Mouse (Mus musculus): ENCODE results near the gene A630001G21Rik. TPM values are rescaled to one million over a fixed set of nuclear protein-coding genes. Genes with fewer than 3 reads are reported as not detected.
"Not testable (repeated sequence)": the region's sequence is repeated elsewhere in the genome, so short reads cannot be mapped to it uniquely, and the experiment has no call there.

The A630001G21Rik gene
- 18.0 and 20.3 TPM in 2 replicates for polyA plus RNA-seq (2015; fragmentation: Nextera tagmentation; extraction: Ambion mirVana)

- no peak for DNase-seq (ENCODE audit: low spot score)
Observed at GRCm38 (mm10) chr1:85778436-85778835, at the start of gene A630001G21Rik. Gene A630001G21Rik, minus strand, starts transcription at chr1:85778643.

DNA sequence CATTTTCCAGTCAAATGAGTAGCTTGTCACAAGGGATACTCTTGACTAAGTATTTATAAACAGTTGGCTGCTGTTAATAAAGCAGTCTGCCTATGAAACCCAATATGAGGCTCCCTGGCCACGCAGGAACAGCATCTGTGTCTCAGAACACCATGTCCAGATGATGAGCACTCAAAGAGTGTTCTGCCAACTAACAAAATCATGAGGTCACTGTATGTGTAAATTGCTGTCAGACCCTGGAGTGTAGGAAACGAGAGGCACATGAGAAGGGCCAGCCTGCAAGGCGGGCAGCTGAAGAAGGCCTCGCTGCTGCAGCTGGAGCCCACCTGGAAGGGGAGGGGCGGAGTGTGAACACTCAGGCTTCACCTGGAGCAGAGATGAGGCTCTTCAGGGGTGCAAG, 48.7 kb upstream of the A630001G21Rik start:
- DNase-seq (ENCODE audit: low spot score) = no peak

DNA sequence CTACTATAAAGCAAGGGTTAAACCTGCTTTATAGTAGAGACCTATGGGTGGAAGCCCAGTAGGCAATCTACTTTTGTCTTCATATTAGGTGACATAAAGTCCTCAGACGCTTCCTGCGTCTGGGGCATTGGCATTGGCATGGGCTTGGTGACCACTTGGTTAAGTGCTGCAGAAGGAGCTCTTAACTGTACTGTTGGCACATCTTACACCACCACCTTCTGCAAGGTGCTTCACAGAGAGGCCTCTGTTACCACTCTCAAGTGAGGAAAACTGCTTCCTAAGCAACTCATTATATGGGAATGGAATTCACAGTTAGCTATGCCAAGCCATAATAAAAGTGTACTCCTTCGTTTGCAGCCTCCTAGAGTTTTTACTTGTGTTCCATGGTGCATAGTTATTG, 46.5 kb upstream of the A630001G21Rik start:
- no peak for DNase-seq (ENCODE audit: low spot score)

DNA sequence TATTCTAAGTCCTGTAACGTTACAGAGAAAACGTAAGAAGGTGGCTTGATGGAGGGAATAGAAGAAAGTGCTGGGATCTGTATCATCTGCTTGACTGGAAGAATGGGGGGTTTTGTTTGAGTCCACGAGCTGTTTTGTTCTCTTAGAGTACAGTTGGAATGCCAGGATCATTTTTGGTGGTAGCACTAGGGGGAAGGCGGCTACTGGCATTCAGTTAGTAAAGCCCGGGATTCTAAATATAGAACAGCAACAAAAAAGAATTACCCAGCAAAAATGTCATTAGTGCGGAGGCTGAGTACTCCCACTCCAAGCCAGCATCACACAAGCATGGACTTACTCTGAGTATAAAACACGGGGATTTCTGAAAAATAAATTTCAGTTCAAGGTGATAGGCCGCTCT, 43.8 kb upstream of the A630001G21Rik start:
- no peak for DNase-seq (ENCODE audit: low spot score)

DNA sequence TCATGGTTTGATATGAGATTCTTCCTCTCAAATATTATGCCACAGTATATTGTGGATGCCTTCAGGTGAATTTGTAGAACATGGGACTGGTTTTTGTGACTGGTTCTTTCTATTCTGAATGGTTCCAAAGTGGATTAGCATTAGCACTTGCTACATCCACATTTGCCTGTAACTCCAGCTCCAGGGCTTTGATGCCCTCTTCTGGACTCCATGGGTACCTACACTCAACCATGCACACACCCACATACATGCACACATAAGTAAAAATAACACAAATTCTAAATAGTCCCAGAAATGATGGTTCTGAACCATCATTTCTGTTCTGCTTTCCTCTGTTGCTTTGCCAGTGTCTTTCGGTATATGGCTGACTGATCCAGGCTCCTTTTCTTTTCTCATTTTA, 41.3 kb upstream of the A630001G21Rik start:
- DNase-seq (ENCODE audit: low spot score) = no peak

GRCm38 (mm10) chr1:85818121-85818520, 39.7 kb upstream of the A630001G21Rik start:
- DNase-seq (ENCODE audit: low spot score) = no peak

GRCm38 (mm10) chr1:85814213-85814612, 35.8 kb upstream of the A630001G21Rik start:
- not testable (repeated sequence) for DNase-seq (ENCODE audit: low spot score)

DNA sequence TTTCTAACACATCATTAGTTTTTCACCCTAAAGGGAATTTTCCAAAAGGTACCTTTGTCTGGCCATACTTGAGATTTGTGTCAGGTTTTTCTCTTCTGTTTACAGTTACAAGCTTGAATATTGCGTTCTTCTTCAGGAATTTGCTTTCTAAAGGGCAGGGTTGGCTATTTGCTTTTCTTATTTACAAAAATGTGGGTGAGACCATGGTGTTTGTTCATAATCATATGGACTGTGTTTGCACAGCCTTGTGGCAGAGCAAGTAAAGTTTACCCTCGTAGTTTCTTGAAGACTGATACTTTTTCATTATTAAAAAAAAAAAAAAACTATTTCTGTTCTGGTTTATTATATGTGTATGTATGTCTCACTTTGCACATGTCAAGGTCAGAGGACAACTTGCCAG, 32.3 kb upstream of the A630001G21Rik start:
- no peak for DNase-seq (ENCODE audit: low spot score)

- no peak for DNase-seq (ENCODE audit: low spot score)
Observed at GRCm38 (mm10) chr1:85810343-85810742, 31.9 kb upstream of the A630001G21Rik start.

DNA sequence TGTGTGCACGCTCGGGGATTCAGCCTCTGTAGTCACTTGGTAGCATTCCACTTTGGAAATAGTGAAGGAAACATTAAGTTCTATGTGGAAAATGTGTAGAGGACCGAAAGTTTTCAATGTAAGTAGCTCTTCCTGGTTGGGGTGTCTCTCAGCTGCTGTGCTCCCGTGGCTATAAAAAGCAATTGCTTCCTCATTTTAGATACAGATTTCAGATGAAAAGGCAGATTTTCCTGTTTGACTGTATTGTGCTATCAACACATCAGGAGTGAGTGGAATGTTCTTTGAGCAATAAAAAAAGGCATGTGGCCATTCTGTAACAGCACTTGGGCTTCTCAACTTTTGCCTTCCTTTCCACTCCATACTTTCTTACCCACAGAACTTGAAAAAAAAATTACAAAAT, 30.8 kb upstream of the A630001G21Rik start:
- no peak for DNase-seq (ENCODE audit: low spot score)

DNA sequence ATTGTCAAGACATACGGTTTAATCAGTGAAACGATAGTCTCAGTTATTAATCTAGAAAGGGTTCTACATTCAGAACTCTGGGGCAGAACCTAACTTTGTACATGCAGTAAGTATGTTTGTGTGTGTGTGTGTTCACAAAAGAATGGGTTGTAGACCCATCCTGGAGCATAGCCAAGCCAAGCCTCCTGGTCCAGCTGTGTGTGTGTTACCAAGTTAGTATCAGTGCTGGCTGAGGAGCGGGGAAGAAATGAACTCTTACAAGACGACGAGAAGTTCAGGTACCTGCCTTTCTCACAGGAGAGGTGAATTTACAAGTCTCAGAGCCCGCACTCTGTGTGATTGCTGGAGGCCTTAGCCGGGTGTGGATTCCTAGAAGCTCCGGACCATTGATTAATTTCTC, 26.1 kb upstream of the A630001G21Rik start:
- no peak for DNase-seq (ENCODE audit: low spot score)

DNA sequence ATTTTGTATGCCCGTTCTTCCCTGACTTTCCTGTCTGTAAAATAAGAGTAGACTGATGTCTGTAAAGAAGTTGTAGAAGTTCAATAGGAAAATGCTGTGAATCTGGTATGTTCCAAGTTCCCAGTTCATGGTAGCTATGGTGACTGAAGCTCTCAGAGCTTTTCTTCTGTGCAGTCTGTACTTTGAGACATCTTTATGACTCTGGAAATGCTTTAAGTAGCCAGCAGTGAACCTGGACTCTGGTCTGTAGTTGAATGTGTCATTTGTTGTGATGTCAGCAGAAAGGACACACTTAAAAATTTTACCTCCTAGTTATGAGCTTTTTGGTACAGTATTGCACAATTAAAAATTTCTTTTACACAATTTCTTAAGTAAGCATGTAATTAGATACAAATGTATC, 24.1 kb upstream of the A630001G21Rik start:
- no peak for DNase-seq (ENCODE audit: low spot score)

DNA sequence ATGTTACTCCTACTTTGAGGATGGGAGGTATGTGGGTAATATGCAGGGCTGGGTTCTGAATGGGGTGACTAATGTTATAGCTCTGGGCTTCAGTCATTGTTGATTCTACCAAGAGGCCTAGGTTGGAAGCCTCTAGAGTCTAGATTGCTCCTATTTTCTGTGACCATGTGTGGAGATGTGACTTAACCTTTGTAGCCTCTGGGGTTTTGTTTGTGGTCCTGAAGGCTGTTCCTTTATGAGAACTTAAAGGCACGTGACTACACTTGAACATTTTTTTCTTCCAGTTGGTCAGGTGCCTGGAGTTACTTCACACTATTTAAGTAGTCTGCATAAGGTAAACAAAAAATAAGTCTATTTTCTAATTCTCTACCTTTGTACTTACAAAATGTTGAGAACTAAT, 21.3 kb upstream of the A630001G21Rik start:
- DNase-seq (ENCODE audit: low spot score) = no peak

GRCm38 (mm10) chr1:85795196-85795595, 16.8 kb upstream of the A630001G21Rik start:
- DNase-seq (ENCODE audit: low spot score) = no peak

GRCm38 (mm10) chr1:85794106-85794771, 15.8 kb upstream of the A630001G21Rik start:
- DNase-seq (ENCODE audit: low spot score) = peak; percentile 52

DNA sequence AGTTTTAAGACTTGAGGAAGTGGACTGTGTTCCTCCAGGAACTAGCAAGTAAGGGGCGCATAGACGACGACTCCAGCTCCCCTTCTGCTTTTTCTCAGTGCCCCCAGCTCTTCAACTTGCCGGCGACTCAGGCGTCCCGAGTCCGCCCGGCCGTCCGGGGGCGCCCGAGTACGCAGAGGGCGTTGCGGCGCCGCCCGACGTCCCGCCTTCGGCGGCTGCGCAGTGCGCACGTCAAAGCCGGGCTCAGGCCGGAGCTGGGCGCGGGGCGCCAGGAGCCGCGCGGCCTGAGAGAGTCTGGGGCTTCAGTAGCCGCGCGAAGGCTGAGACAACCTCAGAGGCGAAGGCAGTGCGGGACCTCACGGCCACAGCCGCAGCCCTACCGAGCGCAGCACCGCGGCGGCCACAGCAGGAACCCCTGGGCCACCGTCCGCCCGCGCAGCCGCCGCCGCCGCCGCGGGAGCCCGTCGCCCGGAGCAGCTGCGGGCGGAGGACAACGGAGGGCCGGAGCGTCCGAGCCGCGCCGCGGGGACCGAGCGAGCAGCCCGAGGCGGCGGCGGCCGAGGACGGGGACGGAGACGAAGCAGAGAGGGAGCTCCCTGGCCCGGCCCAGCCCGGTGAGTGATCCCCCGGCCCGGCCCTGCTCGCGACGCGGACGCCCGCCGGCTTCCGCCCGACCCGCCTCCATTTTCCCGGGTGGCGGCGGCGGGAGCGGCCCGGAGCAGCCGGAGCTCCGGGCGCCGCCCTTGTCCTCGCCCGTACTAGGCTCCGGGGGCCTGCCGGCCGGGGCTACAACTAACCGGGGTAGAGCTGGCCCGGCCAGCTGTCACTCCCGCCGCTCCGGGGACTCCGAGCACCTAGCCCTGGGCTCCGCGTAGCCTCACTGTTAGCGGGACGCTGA, 15.0 kb upstream of the A630001G21Rik start, which contains the start of gene Cab39:
TSS of gene Cab39 (plus strand) at position 234 of the 898 bp plus-strand sequence.
- peak; percentile 92 for DNase-seq (ENCODE audit: low spot score)

DNA sequence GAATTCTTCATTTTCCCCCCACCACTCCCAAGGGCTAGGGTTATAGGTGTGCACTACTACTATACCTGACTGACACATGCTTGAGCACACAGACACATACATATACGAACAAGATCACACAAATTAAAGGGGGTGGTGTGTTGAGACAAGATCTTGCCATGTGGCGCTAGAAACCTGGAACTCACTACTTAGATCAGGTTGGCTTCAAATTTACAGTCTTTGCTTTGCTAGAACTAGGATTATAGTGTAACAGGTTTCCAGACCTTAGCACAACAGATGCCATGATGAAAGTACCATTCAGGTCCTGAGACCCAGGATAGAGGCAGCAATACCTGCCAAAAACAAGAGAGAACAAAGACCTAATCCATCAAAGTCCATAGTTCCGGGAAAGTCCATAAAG, 13.0 kb upstream of the A630001G21Rik start:
- DNase-seq (ENCODE audit: low spot score) = no peak

GRCm38 (mm10) chr1:85790565-85790964, 12.1 kb upstream of the A630001G21Rik start:
- DNase-seq (ENCODE audit: low spot score) = no peak

- no peak for DNase-seq (ENCODE audit: low spot score)
Observed at GRCm38 (mm10) chr1:85779428-85780180, 1.2 kb upstream of the A630001G21Rik start.

GRCm38 (mm10) chr1:85779012-85779411, 569 bp upstream of the A630001G21Rik start:
- DNase-seq (ENCODE audit: low spot score) = no peak

DNA sequence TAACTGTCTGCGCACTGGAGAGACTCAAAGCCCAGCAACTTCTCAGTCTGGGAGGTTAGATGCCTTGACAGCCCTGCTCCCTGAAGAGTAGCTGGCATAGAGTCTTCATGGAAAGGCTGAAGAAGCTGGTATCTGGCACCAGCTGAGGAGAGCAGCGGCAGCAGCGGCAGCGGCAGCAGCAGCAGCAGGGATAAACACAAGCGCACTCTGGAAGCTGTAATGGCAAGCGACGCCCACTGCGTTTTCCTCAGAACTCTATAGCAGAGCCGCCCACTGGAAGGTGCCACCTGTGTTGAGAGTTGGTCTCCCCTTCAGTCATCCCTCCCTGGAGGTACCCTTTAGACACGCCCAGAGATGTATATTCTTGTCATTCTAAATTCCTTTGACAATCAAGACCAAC, 2.3 kb downstream of the A630001G21Rik start:
- DNase-seq (ENCODE audit: low spot score) = no peak

DNA sequence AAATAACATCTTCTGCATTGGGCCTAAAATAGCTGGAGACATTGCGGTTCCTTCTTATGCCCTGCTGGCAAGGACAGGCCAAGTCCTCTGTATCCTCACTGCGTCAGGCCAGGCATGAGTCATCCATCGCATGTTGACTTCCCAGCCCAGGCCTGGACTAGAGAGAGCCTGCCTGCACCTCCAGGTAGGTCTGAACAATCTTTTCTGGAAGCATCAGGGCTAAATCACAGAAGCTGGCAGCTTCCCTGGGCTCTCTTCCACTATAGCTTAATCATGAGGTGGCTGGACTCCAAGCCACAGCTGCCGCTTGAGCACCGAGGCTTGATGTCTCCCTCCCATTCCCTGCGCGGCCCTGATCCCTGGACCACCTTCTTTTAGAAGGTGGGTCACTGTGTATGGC, 3.3 kb downstream of the A630001G21Rik start:
- DNase-seq (ENCODE audit: low spot score) = no peak
